Mouse (Mus musculus) naive thymus-derived CD4-positive, alpha-beta T cell, adult 2 months (primary cell): ENCODE results near the gene Gm21969.
A peak's percentile ranks its signal among the peaks of the same experiment; 100 is the strongest.

ENCODE experiments used
- DNase-seq: peaks from one replicate; pipeline ENCODE4 v3.0.0-alpha.2; 2011; ENCODE audit warnings: low read depth

Gene Gm21969

DNA sequence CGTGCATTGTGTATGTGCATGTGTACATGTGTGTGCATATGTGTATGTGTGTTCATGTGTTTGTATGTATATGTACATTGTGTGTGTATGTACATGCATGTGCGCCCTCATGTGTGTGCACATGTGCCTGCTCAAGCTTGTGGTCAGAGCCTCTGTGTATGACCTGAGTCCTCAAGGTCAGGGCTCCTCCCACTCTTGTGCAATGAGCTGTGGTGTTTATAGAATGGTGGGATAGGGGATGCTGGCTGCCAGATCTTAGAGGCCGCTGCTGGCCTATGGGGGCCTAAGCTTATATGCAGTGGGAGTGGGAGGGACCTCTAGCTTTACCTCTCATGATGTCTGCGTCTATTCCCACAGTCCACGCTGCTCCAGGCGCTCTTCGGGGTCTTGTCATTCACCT is 17.3 kb upstream of the Gm21969 start:
- no peak for DNase-seq

DNA sequence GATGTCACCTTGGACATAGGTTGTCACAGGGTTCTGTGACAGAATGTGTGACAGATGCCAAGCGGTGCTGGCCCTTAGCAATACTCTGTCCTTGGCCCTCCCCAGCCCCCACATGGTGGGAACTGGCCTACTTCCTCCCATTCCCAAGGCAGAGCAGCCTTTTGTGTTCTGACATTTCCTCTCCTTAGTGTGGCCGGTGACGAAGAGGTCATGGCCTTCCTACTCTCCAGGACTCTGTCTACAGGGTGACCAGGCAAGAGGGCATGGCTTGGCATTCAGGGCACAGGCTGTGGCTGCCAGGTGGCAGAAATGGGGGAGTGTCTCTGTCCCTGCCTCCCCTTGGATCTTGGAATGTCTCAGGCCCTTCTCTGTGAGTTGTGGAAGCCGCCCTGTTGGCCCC is 15.6 kb upstream of the Gm21969 start:
- no peak for DNase-seq

DNA sequence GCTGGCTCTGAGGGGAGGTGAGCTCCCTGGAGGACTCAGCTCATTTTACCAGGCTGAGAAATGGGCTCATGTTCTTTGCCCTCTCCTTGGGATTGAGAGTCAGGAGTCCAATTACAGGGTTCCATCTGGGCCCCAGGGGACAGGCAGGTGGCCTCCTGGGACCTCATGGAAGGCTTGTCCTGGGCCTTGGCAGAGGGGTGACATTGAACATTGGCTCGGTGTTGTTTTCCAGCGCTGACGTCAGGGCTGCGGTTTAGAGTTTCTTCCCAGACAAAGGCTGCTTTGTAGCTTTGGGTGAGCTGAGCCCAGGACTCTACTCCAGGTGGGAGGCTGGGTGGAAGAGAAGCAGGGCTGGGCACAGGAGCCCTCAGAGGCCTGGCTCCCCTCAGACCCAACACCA is 15.2 kb upstream of the Gm21969 start:
- no peak for DNase-seq

DNA sequence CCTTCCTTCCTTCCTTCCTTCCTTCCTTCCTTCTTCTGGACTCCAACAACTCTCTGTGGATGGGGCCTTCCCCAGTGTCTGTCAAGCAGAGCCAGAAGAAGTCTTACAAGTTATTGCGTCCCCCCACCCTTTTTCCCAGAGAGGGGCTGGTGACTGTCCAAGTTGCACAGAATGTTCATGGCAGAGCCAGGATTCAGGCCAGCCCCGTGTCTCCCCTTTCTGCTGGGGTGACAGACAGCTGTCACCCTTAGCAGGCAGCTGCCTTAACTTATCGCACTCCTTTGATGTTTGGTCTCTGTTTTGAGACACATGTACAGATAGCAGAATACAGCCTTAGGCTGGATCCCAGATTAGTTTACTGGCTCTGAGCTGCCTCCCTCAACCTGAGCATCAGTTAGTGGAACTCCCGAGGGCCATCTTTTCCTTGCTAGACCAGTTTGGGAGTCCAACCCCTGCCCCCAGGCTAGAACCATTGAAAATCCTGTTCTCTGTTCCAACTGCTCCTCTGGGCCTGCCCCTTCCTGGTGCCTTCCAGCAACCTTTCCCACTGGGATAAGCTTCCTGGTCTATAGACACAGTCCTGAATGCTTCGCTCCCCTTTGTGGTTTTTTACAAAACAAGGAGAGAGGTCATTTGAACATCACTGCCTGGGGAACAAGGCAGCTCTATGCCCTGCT is 13.5 kb upstream of the Gm21969 start:
- DNase-seq, result no peak

DNA sequence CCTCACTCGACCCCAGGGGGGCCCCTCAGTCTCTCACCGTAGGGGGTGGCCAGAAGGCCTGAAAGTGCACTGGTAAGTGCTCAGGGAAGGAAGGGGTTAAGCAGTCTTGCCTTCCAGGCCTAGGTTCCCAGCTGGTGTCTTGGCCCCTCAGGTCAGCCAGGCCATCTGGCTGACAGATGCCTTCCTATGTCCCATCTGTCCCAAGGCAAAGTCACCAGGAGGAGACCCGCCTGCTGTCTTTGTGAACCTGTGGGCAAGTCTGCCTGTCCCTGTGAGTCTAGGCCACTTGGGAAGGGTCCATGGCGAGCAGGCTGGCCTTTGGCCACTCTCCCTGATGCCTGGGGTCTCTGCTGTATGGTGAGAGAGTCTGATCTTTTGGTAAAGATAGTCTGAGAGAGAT is 12.5 kb upstream of the Gm21969 start:
- DNase-seq, result no peak

DNA sequence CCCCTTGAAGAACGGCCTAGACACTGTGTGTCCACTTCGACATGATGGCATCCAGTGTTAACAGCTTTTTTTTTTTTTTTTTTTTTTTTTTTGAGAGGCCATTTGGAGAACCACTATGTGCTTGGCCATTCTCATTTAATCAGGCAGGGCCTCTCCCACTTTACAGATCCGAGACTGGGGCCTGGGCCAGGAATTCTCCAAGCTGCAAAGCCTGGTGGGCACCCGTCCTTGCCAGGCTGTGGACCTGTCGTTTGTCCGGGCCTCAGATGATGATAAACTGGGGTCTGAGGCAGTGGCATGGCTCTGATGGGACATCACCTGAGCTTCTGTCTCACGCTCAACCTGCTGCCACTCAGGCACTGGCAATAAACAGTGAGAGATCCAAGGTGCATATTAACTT is 10.1 kb upstream of the Gm21969 start:
- no peak for DNase-seq

DNA sequence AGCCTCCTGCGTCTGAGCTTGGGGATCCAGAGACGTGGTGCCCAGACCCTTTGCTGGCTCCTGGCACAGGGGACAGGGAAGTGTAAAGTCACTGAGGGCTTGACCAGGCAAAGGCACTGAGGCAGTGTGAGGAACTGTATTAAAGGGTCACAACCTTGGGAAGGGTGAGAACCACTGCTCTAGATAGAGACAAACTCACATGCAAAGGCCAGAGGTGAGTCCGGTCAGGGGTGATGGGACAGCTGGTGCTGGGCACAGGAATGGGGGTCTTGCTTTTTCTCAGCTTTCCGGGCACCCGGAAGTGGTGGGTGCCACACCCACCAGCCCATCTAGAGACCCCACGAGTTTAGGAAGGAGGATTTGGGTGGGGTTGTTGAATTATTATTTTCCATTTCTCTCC is 9.6 kb upstream of the Gm21969 start:
- DNase-seq, result no peak

DNA sequence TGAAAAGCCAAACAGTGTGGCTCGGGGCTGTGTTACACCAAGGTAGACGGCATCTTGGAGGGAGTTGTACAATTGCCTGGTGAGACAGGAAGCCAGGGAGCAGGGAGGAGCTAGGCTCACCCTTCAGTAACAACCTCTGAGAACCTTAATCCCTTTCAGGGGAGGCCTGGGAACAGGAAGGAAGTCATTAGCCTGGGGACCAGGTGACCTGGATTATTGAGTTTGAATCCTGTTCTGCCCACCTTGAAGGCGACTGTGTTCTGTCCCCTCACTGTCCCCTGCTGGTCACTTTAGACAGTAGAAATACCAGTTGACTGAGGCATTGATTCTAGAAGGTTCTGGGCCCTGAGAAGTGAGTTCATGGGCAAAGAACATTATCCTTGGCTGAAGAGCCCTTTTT is 8.9 kb upstream of the Gm21969 start:
- no peak for DNase-seq

DNA sequence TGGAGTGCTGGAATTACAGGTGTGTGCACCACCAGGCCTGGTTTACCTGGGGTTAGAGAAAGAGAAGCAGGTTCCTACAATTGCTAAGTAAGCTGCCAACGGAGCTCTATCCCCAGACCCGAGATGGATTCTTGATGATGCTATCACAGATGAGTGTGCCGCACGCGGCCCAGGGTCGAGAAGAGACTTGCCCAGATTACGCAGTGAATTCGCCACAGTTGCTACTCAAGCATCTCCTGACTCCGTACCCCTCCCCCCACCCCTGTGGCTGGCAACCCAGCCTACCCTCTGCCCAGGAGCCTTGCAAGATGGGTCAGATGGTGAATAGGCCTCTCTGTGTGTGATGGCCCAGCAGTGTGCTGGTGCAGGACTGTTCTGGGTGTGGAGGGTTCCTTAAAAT is 6.3 kb upstream of the Gm21969 start:
- no peak for DNase-seq

DNA sequence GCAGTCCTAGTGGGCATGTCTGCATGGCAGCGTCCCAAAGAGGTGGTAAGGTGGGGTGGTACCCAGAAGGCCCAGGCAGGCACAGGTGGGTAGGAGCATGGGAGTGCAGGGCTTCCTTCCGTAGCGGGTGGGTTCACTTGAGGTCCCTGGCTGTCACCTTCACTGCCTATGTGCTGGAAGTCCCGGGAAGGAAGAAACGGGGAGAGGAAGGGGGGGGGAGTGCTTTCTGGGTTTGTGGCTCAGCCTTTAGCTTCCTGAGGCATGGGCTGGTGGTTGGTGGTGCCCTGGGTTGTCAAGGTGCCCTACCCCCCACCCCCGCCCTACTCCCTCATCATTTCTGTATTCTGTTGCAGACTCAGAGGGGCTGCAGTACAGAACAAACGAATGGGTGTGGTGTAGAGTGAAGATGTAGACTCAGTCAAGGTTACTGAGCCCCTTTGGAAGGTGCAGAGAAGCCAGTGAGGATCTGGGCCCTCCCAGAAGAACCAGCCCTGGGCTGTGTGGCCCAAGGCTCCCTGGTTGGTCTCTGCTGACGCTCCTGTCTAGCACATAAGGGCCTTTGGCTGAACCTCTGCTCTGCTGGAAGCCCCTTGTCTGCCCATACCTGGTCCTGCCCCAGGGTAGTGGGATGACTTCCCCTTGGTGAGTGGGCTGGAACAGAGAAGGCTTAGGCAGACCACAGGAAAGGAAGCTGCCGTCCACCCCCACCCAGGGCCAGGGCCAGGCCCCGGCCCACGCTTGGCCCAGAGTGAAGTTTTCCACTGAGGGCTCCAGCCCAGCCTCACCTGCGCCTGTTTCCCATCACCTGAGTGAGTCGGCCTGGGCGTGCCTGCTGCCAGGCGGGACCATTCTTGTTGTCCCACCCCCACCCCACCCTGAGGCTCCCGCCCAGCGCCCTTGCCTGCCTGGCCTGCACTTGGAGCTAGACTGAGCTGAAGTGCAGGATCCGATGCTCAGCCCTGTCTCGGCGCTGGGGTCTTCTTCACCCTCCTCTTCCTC is 5.4 kb upstream of the Gm21969 start:
- DNase-seq, result peak; percentile 56

DNA sequence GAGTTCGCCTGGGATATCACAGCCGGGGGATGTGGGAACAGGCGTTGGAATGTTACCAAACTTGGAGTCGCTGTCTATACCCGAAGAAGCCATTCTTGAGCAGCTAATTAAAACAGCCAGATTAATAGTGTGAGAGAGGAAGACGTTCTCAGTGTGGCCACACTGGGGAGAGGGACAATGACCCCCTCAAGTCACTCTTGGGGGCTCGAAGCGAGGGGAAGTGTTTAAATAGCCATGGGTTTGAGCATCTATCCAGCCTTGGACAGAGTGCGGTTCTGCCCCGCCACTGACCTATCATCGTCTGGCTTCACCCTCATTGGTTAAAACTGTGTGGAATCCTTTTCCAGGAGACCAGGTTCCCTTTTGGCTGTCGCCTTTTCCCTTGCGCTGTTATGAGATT is 4.6 kb upstream of the Gm21969 start:
- DNase-seq, result no peak

DNA sequence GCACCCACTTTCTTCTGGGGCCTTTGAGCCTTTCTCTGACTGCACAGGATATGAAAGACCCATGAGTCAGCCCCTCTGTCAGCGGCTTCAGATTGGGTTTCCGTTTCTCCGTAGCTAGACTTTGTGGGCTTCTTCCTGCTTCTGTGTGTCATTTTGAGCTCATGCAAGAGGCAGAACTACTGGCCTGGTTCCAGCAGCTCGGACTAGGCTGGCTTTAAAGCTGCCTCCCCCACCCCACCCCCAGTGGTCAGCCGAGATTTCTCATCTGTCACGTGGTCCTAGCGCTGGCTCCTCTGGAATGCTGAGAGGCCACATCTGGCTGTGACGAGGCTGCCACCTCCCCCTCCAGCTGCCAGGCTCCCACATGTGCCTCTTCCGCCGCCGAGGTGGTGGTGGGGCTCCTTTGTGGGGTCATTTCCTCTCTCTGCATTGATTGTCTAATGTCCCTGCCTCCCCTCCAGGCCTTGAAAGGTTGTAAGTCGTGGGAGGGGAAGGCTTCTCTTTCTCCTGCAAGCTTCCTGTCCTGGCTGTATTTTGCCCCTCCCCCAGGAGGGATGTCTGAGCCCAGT is 4.0 kb upstream of the Gm21969 start:
- peak; percentile 83 for DNase-seq

DNA sequence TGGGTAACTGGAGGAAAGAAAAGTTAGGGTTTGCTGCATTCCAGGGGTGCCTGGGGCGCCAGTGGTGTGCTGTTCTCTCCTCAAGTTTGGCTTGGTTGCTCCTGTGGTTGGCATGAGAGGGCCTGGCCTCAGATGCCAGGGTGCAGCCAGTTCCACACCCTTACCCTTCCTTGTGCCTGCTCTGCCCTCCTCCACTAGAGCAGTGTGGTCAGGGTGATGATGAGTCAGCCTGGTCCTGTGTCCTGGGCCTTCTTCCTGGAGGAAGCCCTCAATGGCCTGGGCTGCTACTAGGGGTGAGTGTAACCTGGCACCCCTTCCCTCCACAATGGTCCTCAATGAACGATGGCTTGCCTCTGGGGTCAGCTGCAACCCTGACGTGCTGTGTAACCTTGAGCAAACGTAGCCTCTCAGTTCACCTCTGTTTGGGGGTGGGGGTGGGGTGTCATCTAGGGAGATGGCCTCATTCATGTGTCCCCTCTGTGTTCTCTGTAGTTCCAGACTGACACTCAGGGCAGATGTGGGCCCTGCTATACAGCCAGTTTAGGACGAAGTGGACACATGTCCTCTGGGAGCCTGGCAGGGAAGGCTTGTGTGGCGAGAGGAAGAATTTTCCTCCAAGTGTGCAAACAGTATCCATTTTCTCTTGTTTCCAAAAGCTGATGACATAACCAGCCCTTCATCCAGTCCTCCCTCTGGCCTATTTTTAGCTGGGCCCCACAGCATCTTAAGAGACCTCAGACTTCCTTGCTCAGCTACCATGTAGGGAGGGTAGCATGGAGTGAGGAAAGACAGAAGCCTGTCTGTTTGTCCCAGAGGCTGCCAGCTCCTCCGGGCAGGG is 1.2 kb upstream of the Gm21969 start:
- no peak for DNase-seq

DNA sequence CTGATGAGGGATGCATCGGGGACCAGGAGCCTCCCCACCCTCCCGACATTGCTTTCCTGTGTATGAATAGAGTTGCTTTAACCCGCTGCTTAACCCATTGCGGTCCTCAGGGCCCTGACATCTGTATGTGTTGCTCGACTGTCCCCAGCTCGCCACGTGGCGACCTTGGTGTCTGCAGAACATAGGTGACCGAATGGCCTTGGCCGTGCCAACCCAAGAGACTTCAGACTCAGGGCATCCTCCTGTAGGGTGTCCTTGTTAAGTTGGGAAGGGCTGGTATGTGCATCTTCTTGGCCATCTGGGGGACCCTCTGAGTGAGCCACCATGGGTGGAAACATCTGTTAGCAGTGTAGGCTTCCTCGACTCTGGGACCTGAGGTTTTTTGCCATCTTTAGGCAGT is 2.2 kb downstream of the Gm21969 start:
- no peak for DNase-seq

DNA sequence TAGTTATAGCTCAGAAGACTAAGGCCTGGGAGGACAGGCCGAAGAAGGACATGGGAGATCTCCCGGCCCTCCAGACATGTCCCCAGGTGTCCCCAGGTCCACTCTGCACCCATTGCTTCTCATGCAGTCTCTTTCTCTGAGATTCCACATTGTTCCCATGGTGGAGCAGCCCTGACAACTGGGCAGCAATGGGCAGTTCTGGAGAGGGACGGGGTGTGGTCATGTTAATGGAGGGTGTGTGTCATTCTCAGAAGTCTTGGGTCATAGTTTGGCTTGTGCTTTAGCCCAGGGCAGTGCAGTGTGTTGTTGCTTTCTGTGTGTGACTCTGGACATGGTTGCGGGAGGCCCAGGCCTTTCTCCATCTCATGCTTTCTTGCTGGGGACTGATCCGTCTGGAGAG is 3.7 kb downstream of the Gm21969 start:
- DNase-seq, result no peak

DNA sequence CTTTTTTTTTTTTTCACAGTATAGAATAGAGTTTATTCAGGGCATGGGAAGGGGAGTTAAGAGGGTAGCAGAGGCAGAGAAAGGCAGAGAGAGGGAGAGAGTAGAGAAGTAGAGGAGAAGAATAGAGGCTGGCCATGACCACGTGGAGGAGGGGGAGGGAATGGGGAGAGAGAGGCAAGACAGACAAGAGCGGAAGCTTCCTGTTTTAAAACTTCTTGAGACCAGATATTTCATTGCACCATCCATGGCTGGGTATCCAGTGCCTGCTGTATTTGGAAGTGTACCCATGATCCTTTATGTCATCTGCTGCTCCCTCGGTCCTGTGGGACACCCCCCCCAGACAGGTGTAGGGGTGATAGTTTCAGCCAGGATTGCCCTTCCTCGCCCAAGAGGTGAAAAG is 6.0 kb downstream of the Gm21969 start:
- DNase-seq, result no peak

DNA sequence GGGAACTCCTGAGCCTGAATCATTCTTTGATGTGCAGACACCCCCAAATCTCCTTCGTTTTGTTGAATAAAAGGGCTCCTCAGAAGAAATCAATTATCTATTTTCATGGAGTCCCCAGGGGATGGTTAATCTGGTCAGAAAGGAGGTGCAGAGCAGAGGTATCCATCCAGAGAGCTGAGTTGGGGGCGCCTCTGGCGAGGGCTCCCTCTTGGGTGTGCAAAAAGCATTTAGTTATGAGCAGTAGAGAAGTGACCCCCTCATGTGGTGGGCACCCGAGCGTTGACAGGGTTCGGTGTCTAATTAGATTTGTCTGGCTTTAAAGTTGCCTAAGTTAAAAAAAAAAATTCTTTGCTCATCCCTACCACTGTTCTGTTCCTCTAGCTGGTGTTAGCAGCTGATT is 8.0 kb downstream of the Gm21969 start:
- no peak for DNase-seq

DNA sequence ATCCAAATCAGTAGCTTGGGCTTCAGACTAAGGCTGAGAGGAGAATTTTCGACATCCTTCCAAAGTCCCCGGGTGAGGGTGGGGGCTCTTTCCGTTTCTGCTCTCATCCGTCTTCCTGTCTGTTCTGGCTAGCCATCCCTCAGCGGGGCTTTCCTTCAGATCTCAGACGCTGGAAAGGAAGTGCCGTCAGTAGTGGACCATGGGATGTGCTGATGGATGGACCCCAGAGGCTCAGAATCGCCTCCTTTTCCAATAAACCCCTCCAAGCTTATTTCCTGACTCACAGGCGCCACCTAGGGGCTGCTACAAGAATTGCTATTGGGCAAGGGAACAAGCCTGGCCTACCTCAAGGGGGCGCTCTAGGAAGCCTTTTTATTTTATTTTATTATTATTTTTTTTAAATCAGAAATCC is 8.6 kb downstream of the Gm21969 start:
- peak; percentile 89 for DNase-seq

DNA sequence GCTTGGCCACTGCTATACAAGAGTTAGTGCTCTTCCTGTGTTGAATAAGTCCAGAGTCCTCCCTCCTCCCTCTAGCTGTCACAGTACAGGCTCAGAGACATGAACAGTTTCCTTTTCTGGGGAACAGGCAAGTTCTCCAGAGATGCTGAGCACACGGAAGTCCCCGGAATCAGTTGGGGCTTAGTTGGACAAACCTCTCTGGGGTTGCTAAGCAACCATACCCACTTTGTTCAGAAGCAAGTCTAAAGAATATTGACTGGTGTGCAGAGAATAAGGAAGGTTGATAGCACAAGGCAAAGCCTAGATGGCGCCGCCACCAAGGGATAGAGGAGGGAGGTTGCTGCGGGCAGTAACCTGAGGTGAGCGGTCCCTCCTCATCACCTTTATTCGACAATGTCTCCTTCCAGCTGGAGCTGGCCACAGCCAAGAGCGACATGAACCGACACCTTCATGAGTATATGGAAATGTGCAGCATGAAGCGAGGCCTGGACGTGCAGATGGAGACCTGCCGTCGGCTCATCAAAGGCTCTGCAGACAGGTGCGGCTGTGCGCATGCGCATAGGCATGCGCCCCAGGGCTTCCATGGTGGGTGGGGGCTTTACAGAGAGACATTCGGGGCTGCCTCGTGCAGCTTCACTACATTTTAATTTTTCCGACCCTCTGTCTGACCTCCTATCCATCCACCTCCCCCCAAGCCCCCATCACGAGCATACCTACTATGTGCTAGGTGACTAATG is 11.7 kb downstream of the Gm21969 start:
- DNase-seq, result no peak

DNA sequence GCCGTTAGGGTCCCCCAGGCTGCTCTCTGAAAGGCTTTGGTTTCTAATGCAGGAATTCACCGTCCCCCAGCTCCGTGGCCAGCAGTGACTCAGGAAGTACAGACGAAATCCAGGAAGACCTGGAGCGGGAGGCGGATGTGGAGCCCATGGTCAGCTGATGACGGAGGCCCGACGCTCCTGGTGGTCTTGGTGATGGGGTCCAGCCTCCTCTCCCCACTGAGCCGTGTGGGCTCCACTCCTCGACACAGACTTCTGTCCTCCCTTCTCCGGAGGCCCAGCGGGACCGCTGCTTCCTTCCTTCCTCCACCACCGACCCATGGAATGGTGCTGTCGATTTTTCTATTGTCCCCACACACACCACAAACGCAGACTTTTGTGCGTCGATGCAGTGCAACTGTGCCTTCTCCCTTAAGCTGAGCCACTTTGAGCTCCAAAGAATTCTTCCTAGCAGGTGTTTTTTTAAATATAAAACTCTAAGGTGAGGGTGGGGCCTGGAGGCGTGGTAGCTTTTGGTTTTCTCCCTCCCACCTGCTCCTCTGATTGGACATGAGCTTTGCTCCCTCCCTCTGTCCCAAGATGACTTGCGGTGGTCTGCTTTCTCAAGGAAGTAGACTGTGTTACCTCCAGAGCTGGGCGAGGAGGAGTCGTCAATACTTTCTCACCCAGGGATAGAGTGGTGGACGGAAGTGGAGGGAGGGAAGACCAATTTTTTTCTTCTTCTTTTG is 13.5 kb downstream of the Gm21969 start:
- DNase-seq, result peak; percentile 80

DNA sequence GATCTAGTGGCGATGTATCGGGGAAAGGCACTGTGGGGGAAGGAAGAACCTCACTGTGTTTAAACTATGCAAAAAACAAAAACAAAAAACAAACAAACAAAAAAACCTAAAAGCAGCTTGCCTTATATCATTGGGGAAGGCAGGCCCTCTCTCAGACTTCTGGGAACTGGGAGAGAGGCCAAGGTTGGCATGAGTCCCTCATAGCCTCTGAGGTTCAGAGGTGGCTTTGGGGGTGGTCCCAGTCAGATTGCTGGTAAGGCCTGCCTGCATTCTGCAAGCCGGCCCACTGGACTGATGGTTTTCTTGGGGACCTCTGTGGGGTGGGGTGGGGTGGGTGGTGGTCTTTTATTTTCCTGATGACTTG is 14.0 kb downstream of the Gm21969 start:
- DNase-seq, result no peak
